Mouse (Mus musculus): ENCODE measurements around the gene Znfx1. TPM values are rescaled to one million over a fixed set of nuclear protein-coding genes. Genes with fewer than 3 reads are reported as not detected.
"Not testable (repeated sequence)": the region's sequence is repeated elsewhere in the genome, so short reads cannot be mapped to it uniquely, and the experiment has no call there.

Gene Znfx1
- polyA plus RNA-seq, 1 experiment from 2014 or later = 5.5 TPM

GRCm38 (mm10) chr2:167028553-167028952, 34.3 kb downstream of the Znfx1 start:
- DNase-seq (ENCODE audit: low spot score) = no peak
- Histone ChIP-seq H3K9me3 (replicated peaks) (no peaks in the 10 kb centered on the region), H3K36me3 (peaks cover 100% of the 10 kb centered on the region), H3K4me1 (no peaks in the 10 kb centered on the region), H3K27me3 (ENCODE audit: low read depth, poor library complexity, severe bottlenecking) (no peaks in the 10 kb centered on the region), H3K4me3 (no peak overlapping the region), H3K27ac (replicated peaks) (no peak overlapping the region)
- WGBS = 93% methylated on average over 7 of the region's 7 CpGs

DNA sequence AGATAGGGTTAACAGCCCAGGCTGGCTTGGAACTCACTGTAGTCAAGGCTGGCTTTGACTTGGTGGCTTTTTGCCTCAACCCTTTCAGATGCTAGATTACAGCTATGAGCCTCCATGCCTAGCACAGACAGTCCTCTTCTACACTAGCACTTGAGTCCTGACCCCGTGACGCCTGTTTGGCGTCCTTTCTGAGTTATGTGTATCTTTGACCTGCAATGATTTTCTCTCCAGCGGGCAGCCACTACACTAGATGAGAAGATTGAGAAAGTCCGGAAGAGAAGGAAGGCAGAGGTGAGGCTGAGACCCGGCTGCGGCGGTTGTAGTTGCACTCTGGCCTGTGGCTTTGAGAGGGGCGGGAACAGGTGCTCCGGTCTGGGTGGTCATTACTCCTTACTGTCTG, 43.4 kb downstream of the Znfx1 start:
- DNase-seq (ENCODE audit: low spot score) = no peak
- Histone ChIP-seq H3K4me1 (peaks cover 24% of the 10 kb centered on the region), H3K27me3 (ENCODE audit: low read depth, poor library complexity, severe bottlenecking) (no peaks in the 10 kb centered on the region), H3K27ac (replicated peaks) (no peak overlapping the region), H3K4me3 (no peak overlapping the region), H3K9me3 (replicated peaks) (no peaks in the 10 kb centered on the region), H3K36me3 (peaks cover 74% of the 10 kb centered on the region)
- 96% methylated on average over 10 of the region's 10 CpGs for WGBS

- peak overlapping the region; percentile 84 for H3K27ac ChIP-seq (replicated peaks)
- H3K4me3 ChIP-seq = peak overlapping the region; percentile 87
- H3K4me1 ChIP-seq = peaks cover 24% of the 10 kb centered on the region
- no peak for DNase-seq (ENCODE audit: low spot score)
- no peaks in the 10 kb centered on the region for H3K9me3 ChIP-seq (replicated peaks)
- peaks cover 35% of the 10 kb centered on the region for H3K36me3 ChIP-seq
- no peaks in the 10 kb centered on the region for H3K27me3 ChIP-seq (ENCODE audit: low read depth, poor library complexity, severe bottlenecking)
- WGBS = under 1% methylated on average over 21 of the region's 21 CpGs
Observed at GRCm38 (mm10) chr2:167015382-167015718, 47.5 kb downstream of the Znfx1 start.

- H3K27ac ChIP-seq (replicated peaks) = peak within 1 kb of the TSS; percentile 84
- peak within 1 kb of the TSS; percentile 87 for H3K4me3 ChIP-seq
- H3K4me1 ChIP-seq = peaks cover 24% of the 10 kb centered on the region
- H3K36me3 ChIP-seq = peaks cover 30% of the 10 kb centered on the region
- WGBS = 3% methylated on average over 37 of the region's 37 CpGs
- DNase-seq (ENCODE audit: low spot score) = peak; percentile 92
- H3K9me3 ChIP-seq (replicated peaks) = no peaks in the 10 kb centered on the region
- no peaks in the 10 kb centered on the region for H3K27me3 ChIP-seq (ENCODE audit: low read depth, poor library complexity, severe bottlenecking)
Observed at GRCm38 (mm10) chr2:167014702-167015381, 48.0 kb downstream of the Znfx1 start, which contains the start of gene Ddx27. TSS of gene Ddx27 (plus strand) at chr2:167015193.

GRCm38 (mm10) chr2:167010546-167010945, 52.3 kb downstream of the Znfx1 start:
- no peak overlapping the region for H3K4me3 ChIP-seq
- no peak overlapping the region for H3K27ac ChIP-seq (replicated peaks)
- no peaks in the 10 kb centered on the region for H3K36me3 ChIP-seq
- H3K27me3 ChIP-seq (ENCODE audit: low read depth, poor library complexity, severe bottlenecking) = no peaks in the 10 kb centered on the region
- H3K9me3 ChIP-seq (replicated peaks) = no peaks in the 10 kb centered on the region
- WGBS = 87% methylated on average over 3 of the region's 3 CpGs
- DNase-seq (ENCODE audit: low spot score) = no peak
- peaks cover 7% of the 10 kb centered on the region for H3K4me1 ChIP-seq

GRCm38 (mm10) chr2:167009483-167009882, 53.3 kb downstream of the Znfx1 start:
- 83% methylated on average over 4 of the region's 4 CpGs for WGBS
- Histone ChIP-seq H3K9me3 (replicated peaks) (no peaks in the 10 kb centered on the region), H3K27me3 (ENCODE audit: low read depth, poor library complexity, severe bottlenecking) (no peaks in the 10 kb centered on the region), H3K4me3 (no peak overlapping the region), H3K27ac (replicated peaks) (no peak overlapping the region), H3K4me1 (no peaks in the 10 kb centered on the region), H3K36me3 (no peaks in the 10 kb centered on the region)
- DNase-seq (ENCODE audit: low spot score) = no peak

DNA sequence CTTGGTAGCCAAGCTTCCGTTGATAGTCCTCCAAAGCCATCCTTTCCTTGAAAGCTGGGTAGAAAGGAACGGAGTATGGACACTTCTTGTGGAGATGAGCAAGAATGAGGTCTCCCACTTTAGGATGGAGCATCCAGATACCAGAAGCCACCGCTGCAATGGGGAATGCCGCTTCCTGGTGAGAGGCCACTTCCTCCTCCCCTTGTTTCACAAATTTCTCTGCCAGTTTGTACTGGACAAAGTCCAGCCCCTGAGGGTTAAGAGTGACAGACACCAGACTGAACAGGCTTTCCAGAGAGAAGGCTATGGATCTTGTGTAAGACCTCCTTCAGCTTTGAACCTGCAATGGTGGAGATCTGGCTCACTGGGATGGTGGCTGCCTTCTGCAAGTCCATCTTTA, 55.2 kb downstream of the Znfx1 start:
- not testable (repeated sequence) for H3K4me1 ChIP-seq; H3K36me3 ChIP-seq; H3K27ac ChIP-seq (replicated peaks); H3K4me3 ChIP-seq; DNase-seq (ENCODE audit: low spot score); H3K27me3 ChIP-seq (ENCODE audit: low read depth, poor library complexity, severe bottlenecking); H3K9me3 ChIP-seq (replicated peaks)
- WGBS = 81% methylated on average over 4 of the region's 4 CpGs

DNA sequence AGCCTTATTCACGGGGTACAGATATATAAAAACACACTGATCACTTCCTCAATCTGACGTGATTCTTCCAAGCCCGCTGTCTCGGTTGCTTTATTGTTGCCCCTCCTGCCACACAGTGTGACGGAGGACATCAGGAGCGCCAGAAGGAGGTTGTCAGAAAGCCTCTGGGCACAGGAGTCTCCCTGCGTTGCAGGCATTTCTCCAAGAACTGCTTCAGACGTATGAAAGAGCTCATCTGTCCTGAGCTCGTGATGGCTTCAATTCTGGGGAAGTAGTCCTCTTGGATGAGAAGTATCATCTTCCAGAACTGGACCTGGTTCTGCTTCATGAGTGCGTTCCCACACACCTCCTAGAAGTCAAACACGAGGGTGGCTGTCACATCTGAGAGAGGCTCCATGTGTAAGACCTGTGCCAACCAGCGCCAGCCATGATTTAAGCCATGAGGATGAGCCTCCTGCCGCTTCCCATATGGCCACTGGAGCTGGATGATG, 55.8 kb downstream of the Znfx1 start:
- no peaks in the 10 kb centered on the region for H3K27me3 ChIP-seq (ENCODE audit: low read depth, poor library complexity, severe bottlenecking)
- no peaks in the 10 kb centered on the region for H3K9me3 ChIP-seq (replicated peaks)
- DNase-seq (ENCODE audit: low spot score) = no peak
- WGBS = 82% methylated on average over 13 of the region's 13 CpGs
- no peak overlapping the region for H3K27ac ChIP-seq (replicated peaks)
- H3K4me1 ChIP-seq = no peaks in the 10 kb centered on the region
- H3K36me3 ChIP-seq = no peaks in the 10 kb centered on the region
- H3K4me3 ChIP-seq = no peak overlapping the region

GRCm38 (mm10) chr2:167006355-167006754, 56.5 kb downstream of the Znfx1 start:
- WGBS = 91% methylated on average over 2 of the region's 2 CpGs

DNA sequence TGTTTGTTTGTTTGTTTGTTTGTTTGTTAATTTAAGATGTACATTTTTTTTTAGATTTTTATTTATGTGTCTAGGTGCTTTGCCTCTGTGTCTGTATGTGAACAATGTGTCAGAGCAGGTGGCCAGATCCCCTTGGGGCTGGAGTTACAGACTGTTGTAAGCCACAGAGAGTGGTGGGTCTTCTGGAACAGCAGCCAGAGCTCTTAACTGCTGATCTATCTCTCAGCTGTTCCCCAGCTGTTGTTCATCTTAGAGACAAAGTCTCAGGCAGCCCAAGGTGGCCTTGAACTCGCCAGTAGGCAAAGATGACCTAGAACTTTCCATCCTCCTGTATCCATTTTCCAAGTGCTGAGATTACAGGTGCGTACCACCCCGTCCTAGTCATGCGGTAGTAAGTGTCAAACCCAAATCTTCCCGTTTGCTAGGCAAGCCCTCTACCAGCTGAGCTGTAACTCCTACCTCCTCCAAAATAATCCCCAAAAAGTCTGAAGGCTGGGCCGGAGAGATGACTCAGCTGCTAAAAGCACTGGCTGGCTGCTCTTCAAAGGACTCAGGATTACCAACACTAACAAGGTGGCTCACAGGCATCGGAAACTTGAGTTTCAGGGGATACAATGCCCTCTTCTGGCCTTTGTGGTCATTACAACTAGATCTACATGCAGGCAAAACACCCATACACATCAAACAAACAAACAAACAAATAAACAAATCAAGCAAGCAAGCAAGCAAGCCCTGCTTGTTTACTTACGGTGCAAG, 58.5 kb downstream of the Znfx1 start:
- no peaks in the 10 kb centered on the region for H3K27me3 ChIP-seq (ENCODE audit: low read depth, poor library complexity, severe bottlenecking)
- H3K36me3 ChIP-seq = no peaks in the 10 kb centered on the region
- no peaks in the 10 kb centered on the region for H3K4me1 ChIP-seq
- peak; percentile 37 for DNase-seq (ENCODE audit: low spot score)
- whole genome bisulfite sequencing = 44% methylated on average over 8 of the region's 8 CpGs
- no peak overlapping the region for H3K4me3 ChIP-seq
- H3K9me3 ChIP-seq (replicated peaks) = no peaks in the 10 kb centered on the region
- H3K27ac ChIP-seq (replicated peaks) = no peak overlapping the region

More at GRCm38 (mm10) chr2:167006355-167006754, 56.5 kb downstream of the Znfx1 start:
- H3K36me3 ChIP-seq = no peaks in the 10 kb centered on the region
- H3K9me3 ChIP-seq (replicated peaks) = no peaks in the 10 kb centered on the region
- H3K4me1 ChIP-seq = no peaks in the 10 kb centered on the region
- H3K27ac ChIP-seq (replicated peaks) = no peak overlapping the region
- H3K27me3 ChIP-seq (ENCODE audit: low read depth, poor library complexity, severe bottlenecking) = no peaks in the 10 kb centered on the region
- DNase-seq (ENCODE audit: low spot score) = no peak
- no peak overlapping the region for H3K4me3 ChIP-seq

DNA sequence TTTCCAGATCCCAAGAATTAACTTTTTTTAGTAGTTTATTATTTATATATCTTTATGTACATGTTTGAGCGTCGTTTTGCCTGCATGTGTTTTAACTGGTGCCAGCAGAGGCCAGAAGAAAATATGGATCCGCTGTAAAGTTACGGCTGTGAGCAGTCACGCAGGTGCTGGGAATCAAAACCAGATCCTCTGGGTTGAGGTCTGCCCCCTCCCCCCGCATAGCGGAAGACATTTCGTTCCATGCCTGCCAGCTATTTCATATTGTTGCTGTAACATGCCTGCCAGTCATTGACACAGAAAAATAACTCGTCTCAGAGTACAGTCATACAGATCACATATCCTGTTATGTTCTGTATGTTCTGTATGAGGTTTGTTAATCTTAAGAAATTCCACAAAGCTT, 61.3 kb downstream of the Znfx1 start:
- Histone ChIP-seq H3K4me3 (no peak overlapping the region), H3K4me1 (peaks cover 4% of the 10 kb centered on the region), H3K27ac (replicated peaks) (no peak overlapping the region), H3K9me3 (replicated peaks) (no peaks in the 10 kb centered on the region), H3K27me3 (ENCODE audit: low read depth, poor library complexity, severe bottlenecking) (no peaks in the 10 kb centered on the region), H3K36me3 (no peaks in the 10 kb centered on the region)
- 80% methylated on average over 9 of the region's 9 CpGs for WGBS
- no peak for DNase-seq (ENCODE audit: low spot score)

DNA sequence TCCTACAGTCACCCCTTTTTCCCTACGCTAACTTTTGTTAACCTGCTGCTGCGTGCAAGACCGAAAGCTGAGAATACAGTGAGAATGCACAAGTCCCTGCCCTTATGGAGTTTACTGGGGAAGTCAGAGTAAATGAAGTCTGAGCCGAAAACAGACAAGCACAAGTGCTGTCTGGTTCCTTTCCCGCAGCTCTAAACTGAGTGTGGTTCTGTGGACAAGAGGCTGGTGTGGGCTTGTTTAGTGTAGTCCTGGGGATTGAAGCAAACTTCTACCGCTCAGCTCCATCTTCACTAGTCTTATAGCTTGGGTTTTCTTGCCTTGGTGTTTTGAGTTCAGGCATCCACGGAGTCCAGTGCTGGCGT, 66.3 kb downstream of the Znfx1 start:
- WGBS = 44% methylated on average over 8 of the region's 8 CpGs
- DNase-seq (ENCODE audit: low spot score) = no peak
- Histone ChIP-seq H3K9me3 (replicated peaks) (no peaks in the 10 kb centered on the region), H3K27me3 (ENCODE audit: low read depth, poor library complexity, severe bottlenecking) (no peaks in the 10 kb centered on the region), H3K36me3 (no peaks in the 10 kb centered on the region), H3K4me3 (peak overlapping the region; percentile 98), H3K4me1 (peaks cover 42% of the 10 kb centered on the region), H3K27ac (replicated peaks) (peak overlapping the region; percentile 97)

DNA sequence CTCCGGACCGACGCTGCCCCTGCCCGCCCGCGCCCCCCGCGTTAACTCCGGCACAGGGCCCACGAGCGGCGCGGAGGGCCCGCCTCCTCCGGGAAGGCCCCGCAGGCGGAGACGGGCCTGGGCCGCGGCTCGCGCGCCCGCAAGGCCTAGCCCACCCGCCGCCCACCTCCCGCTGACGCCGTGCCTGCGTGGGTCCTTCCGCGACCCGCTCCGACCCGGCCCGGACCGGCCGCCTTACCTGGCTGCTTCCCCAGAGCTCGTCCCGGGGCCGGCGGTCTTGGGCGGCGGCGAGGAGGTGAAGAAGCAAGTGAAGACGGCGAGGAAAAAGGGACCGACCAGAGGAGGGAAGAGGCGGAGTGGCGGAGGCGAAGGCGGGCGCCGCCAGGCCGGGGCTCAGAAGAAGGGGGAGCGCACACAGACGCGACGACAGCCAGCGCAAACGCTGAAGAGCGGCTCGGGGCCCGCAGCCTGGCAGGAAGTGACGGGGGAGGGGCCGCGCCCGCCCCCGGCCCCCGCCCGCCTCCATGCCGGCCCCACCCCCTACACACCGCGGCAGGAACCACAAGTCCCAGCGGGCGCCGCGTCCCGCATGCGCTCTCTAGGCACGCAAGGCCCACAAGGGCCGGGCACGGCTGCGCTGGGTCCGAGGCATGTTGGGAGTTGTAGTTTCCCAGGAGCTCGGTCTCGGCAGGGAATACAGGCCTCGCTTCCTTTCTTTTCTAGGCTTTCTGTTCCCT, 66.9 kb downstream of the Znfx1 start, which contains the start of gene Stau1:
Gene Stau1, minus strand, starts transcription at position 504 of the 737 bp plus-strand sequence.
- no peaks in the 10 kb centered on the region for H3K27me3 ChIP-seq (ENCODE audit: low read depth, poor library complexity, severe bottlenecking)
- DNase-seq (ENCODE audit: low spot score) = peak; percentile 96
- under 1% methylated on average over 88 of the region's 88 CpGs for WGBS
- peaks cover 42% of the 10 kb centered on the region for H3K4me1 ChIP-seq
- no peaks in the 10 kb centered on the region for H3K9me3 ChIP-seq (replicated peaks)
- no peaks in the 10 kb centered on the region for H3K36me3 ChIP-seq
- peak within 1 kb of the TSS; percentile 97 for H3K27ac ChIP-seq (replicated peaks)
- H3K4me3 ChIP-seq = peak within 1 kb of the TSS; percentile 98

Measured in midbrain, embryonic 10.5 days (tissue).